Mouse (Mus musculus) forebrain, embryonic 11.5 days (tissue): ENCODE results near the gene Ciao2a. TPM values are rescaled to one million over a fixed set of nuclear protein-coding genes. Genes with fewer than 3 reads are reported as not detected.

Experiments
- ATAC-seq: fragments of 200-750 bp; cut with Nextera tagmentation; replicated peaks from 2 replicates; pipeline ENCODE4 v1.8.0; 2017; ENCODE audit warnings: moderate TSS enrichment; ENCODE audit not compliant: low FRiP score
- DNase-seq: peaks from one replicate; pipeline ENCODE4 v3.0.0-alpha.2; 2017; ENCODE audit warnings: low spot score
- H3K27ac ChIP-seq: fragments of 300-500 bp; sonication (generic); 2 replicates; pipeline ENCODE4 v1.5.1; 2014; ENCODE audit warnings: low read depth, low read length
- H3K27me3 ChIP-seq: fragments of 300-500 bp; sonication (generic); 2 replicates; pipeline ENCODE4 v1.6.1; 2014; ENCODE audit warnings: mild to moderate bottlenecking, low read length, mixed read lengths; ENCODE audit not compliant: control insufficient read depth, insufficient read depth
- H3K36me3 ChIP-seq: fragments of 300-500 bp; sonication (generic); 2 replicates; pipeline ENCODE4 v1.6.1; 2014; ENCODE audit warnings: mild to moderate bottlenecking, low read length, moderate library complexity, mixed read lengths; ENCODE audit not compliant: control insufficient read depth, insufficient read depth
- H3K4me1 ChIP-seq: fragments of 300-500 bp; sonication (generic); replicated peaks from 2 replicates; pipeline ENCODE4 v1.6.1; 2014; ENCODE audit warnings: low read length, mixed read lengths; ENCODE audit not compliant: control insufficient read depth, insufficient read depth
- H3K4me2 ChIP-seq: fragments of 300-500 bp; sonication (generic); 2 replicates; pipeline ENCODE4 v1.6.1; 2014; ENCODE audit warnings: low read depth, mild to moderate bottlenecking, low read length, moderate library complexity, mixed read lengths; ENCODE audit not compliant: severe bottlenecking
- H3K4me3 ChIP-seq: fragments of 300-500 bp; sonication (generic); 2 replicates; pipeline ENCODE4 v1.5.1; 2014; ENCODE audit warnings: low read depth, low read length
- H3K9ac ChIP-seq: fragments of 300-500 bp; sonication (generic); 2 replicates; pipeline ENCODE4 v1.6.1; 2014; ENCODE audit warnings: low read length
- H3K9me3 ChIP-seq: fragments of 300-500 bp; sonication (generic); 2 replicates; pipeline ENCODE4 v1.6.1; 2016; ENCODE audit warnings: low read length, mixed read lengths; ENCODE audit not compliant: control insufficient read depth
- WGBS: fragments of 180-500 bp; shearing (Covaris S2); extraction: QIAGEN DNeasy Blood & Tissue Kit; methylation state at CpG from one replicate; pipeline ENCODE4 v1.1.7; 2014; 5-methylcytosine and 5-hydroxymethylcytosine counted together
- polyA plus RNA-seq: library from polyadenylated mRNA; unstranded; fragments of >200 nt; fragmentation: Nextera tagmentation; extraction: Ambion mirVana; gene quantifications from 2 replicates; pipeline ENCODE4 v1.2.1, GENCODE M21; 2014

Ciao2a gene
- polyA plus RNA-seq, 1 experiment from 2014 or later = 161 TPM

- Histone ChIP-seq H3K27ac (no peak overlapping the region), H3K4me3 (no peak overlapping the region), H3K9me3 (no peaks in the 10 kb centered on the region), H3K4me1 (no peaks in the 10 kb centered on the region), H3K36me3 (peaks cover 22% of the 10 kb centered on the region; the same call in 1 of the 2 replicates), H3K9ac (no peak overlapping the region), H3K4me2 (no peak overlapping the region), H3K27me3 (no peaks in the 10 kb centered on the region)
- DNase-seq (no peak), ATAC-seq (no peak)
- WGBS = 91% methylated on average over 13 of the region's 13 CpGs
Observed at GRCm38 (mm10) chr9:66090593-66091244, 35.7 kb upstream of the Ciao2a start.

- no peaks in the 10 kb centered on the region for H3K4me1 ChIP-seq
- peaks cover 22% of the 10 kb centered on the region; the same call in 1 of the 2 replicates for H3K36me3 ChIP-seq
- H3K4me3 ChIP-seq = no peak overlapping the region
- no peaks in the 10 kb centered on the region for H3K27me3 ChIP-seq
- 81% methylated on average over 6 of the region's 6 CpGs for WGBS
- H3K9ac ChIP-seq = no peak overlapping the region
- no peak overlapping the region for H3K4me2 ChIP-seq
- H3K27ac ChIP-seq = no peak overlapping the region
- ATAC-seq = no peak
- no peak for DNase-seq
- no peaks in the 10 kb centered on the region for H3K9me3 ChIP-seq
Observed at GRCm38 (mm10) chr9:66091327-66092231, 34.8 kb upstream of the Ciao2a start.

DNA sequence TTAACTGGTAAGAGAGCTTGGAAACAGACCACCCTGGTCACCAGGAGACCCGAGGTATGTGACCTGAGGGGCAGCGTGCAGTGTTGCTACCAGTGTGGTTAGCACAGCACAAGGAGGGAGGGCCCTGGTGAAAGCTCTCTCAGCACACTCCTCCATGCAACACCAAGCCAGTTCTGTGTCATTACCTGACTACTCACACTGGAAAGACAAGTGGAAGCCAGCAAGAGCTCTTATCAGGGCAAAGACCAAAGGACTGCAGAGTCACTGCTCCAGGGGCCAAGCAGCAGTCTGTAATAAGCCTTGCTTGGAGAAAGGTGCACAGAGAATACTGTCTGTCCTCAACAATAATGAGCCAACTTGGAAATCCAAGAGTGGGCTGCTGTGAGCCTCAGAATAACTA, 33.7 kb upstream of the Ciao2a start:
- no peak overlapping the region for H3K27ac ChIP-seq
- H3K36me3 ChIP-seq = peaks cover 16% of the 10 kb centered on the region; the same call in 1 of the 2 replicates
- ATAC-seq (no peak), DNase-seq (no peak)
- H3K4me1 ChIP-seq = no peaks in the 10 kb centered on the region
- H3K9me3 ChIP-seq = no peaks in the 10 kb centered on the region
- H3K4me3 ChIP-seq = no peak overlapping the region
- no peak overlapping the region for H3K4me2 ChIP-seq
- 90% methylated on average over 2 of the region's 2 CpGs for whole genome bisulfite sequencing
- H3K27me3 ChIP-seq = no peaks in the 10 kb centered on the region
- H3K9ac ChIP-seq = no peak overlapping the region

DNA sequence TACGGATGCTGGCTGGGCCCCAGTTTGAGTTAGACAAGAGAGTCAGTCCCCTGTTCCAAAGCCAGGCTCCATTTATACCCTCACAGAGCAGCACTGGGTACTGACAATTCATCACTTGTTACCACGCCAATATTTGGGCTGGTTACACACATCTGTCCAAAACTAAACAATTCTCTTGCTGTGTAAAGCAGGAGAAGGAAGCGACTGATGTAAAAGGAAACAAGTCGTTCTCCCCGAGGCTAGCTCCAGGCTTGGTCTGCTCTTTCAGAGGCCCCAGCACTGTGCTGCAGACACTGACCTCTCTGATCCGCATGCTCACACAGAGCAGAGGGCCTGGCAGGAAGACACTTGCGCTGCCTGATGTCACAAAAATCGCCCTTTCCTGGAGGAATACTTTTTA, 24.8 kb upstream of the Ciao2a start:
- ATAC-seq (no peak), DNase-seq (no peak)
- no peaks in the 10 kb centered on the region for H3K4me1 ChIP-seq
- WGBS = 75% methylated on average over 8 of the region's 8 CpGs
- H3K4me3 ChIP-seq = no peak overlapping the region
- H3K36me3 ChIP-seq = no peaks in the 10 kb centered on the region; the same call in 1 of the 2 replicates
- H3K27me3 ChIP-seq = no peaks in the 10 kb centered on the region
- H3K27ac ChIP-seq = no peak overlapping the region
- H3K9me3 ChIP-seq = no peaks in the 10 kb centered on the region
- H3K9ac ChIP-seq = no peak overlapping the region
- H3K4me2 ChIP-seq = no peak overlapping the region

DNA sequence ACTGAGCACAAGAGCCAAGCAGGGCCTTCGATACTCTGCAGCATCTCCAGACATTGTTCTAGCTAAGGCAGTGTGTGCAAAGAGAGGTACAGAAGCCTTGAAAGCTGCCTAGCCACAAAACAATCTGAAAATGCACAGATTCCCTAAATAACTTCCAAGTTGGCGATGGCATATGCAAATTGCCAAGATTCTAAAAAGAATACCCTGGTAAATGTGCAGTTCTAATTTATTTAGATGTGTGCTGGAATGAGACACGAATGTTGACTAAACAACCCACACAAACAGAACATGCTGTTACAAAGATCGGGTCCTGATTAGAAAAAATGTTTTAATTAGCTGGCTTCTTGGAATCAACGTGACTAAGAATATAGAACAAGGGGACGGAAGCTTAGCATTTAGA, 23.7 kb upstream of the Ciao2a start:
- Histone ChIP-seq H3K9me3 (no peaks in the 10 kb centered on the region), H3K4me2 (no peak overlapping the region), H3K36me3 (no peaks in the 10 kb centered on the region; the same call in 1 of the 2 replicates), H3K4me1 (no peaks in the 10 kb centered on the region), H3K27ac (no peak overlapping the region), H3K4me3 (no peak overlapping the region), H3K27me3 (no peaks in the 10 kb centered on the region), H3K9ac (no peak overlapping the region)
- DNase-seq = no peak
- WGBS = 88% methylated on average over 6 of the region's 6 CpGs
- no peak for ATAC-seq

- Histone ChIP-seq H3K27ac (no peak overlapping the region), H3K9ac (no peak overlapping the region), H3K4me1 (no peaks in the 10 kb centered on the region), H3K36me3 (no peaks in the 10 kb centered on the region; the same call in 1 of the 2 replicates), H3K4me3 (no peak overlapping the region), H3K4me2 (no peak overlapping the region), H3K27me3 (no peaks in the 10 kb centered on the region), H3K9me3 (no peaks in the 10 kb centered on the region)
- WGBS = 96% methylated on average over 4 of the region's 4 CpGs
- DNase-seq (no peak), ATAC-seq (no peak)
Observed at GRCm38 (mm10) chr9:66104601-66105000, 21.8 kb upstream of the Ciao2a start.

DNA sequence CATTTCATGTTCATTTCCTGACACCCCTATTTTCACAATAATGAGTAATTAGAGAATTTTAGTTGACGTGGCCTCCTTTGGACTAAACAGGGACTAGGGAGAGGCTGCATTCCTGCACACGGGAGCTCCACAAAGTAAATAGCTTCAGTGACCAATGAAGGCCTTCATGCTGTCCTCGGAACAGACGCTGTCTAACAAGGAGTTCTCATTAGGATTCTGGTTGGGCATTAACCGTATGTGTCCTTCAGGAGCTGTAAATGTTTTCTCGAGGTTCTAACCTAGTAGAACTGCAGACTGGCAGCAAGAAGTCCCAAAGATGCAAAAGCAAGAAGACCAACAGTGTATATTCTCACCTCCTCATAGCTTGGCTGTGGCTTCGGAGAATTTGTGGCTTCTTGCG, 21.2 kb upstream of the Ciao2a start:
- Histone ChIP-seq H3K4me2 (no peak overlapping the region), H3K4me1 (peaks cover 2% of the 10 kb centered on the region; the same call in 1 of the 2 replicates), H3K9ac (no peak overlapping the region), H3K9me3 (no peaks in the 10 kb centered on the region), H3K36me3 (no peaks in the 10 kb centered on the region; the same call in 1 of the 2 replicates), H3K27me3 (no peaks in the 10 kb centered on the region), H3K4me3 (no peak overlapping the region), H3K27ac (no peak overlapping the region)
- DNase-seq (no peak), ATAC-seq (no peak)
- 92% methylated on average over 8 of the region's 8 CpGs for WGBS

DNA sequence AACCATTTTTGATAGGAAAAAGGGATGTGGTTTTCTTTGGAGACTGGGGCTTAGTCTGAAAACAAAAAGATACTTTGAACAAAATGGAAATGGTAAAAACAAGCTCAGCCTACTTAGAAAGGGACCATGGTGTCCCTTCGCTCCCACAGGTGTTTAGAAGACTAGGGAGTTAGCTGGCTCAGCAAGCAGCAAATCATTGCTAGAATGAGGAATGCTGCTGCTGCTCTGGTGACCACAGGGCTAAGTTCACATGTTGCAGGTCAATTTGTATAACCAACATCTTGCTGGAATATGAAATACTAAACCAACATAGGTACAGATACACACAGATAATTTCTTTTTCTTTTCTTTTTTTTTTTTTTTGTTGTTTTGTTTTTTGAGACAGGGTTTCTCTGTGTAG, 16.8 kb upstream of the Ciao2a start:
- Histone ChIP-seq H3K36me3 (no peaks in the 10 kb centered on the region; the same call in 1 of the 2 replicates), H3K4me2 (no peak overlapping the region)

More for the DNA sequence above, 16.8 kb upstream of the Ciao2a start:
- Histone ChIP-seq H3K9me3 (no peaks in the 10 kb centered on the region), H3K4me3 (no peak overlapping the region), H3K27me3 (no peaks in the 10 kb centered on the region), H3K27ac (no peak overlapping the region), H3K4me1 (peaks cover 4% of the 10 kb centered on the region; the same call in 1 of the 2 replicates), H3K9ac (no peak overlapping the region)
- 97% methylated on average over 1 of the region's 1 CpGs for WGBS
- no peak for DNase-seq
- ATAC-seq = no peak
